Mouse (Mus musculus): ENCODE data around the gene Smtn. TPM values are rescaled to one million over a fixed set of nuclear protein-coding genes. Genes with fewer than 3 reads are reported as not detected.

Smtn gene
- total RNA-seq, 2 experiments from 2014 or later = 79.9 to 89.7 TPM

DNA sequence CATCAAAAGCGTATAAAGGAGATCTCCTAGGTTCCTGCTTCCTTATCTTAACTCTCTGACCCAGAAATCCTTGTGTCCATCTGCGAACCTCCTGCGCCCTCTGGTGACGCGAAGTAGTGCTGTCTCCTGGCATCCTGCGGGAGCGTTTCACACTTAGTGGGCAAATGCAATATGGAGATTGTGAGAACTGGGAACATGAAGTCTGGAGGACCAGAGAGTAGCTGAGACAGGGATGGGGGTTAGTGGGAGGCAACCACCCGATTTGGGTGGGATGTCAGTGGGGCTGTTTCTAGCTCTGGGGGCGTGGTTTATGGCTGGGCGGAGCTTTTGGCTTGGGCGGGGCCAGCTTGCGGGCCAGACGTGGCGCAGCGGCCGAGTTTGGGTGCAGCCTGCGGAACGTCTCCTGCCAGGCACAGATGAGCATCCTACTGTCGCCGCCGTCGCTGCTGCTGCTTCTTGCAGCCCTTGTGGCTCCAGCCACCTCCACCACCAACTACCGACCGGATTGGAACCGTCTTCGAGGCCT is 25.8 kb downstream of the Smtn start, which contains the start of gene Selenom:
Gene Selenom, plus strand, starts transcription at position 156 of the 526 bp plus-strand sequence.
- peak; percentile 93 for DNase-seq (ENCODE audit: low spot score)

DNA sequence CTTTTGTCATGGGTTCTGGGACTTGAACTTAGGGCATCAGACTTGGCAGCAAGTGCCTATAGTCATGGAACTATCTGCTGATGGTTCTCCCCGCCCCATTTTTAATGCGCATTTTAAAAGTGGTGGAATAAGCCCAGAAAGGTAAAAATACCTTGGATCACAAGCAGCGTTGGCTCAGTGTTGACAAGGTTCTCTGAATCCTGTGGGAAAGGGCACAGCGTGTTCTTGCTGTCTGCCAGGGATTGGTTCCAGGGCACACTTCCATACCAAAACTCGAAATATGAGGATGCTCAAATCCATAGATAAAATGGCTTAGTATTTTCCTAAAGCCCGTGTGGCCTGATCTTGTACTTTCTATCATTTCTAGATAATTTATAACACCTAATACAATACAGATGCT is 27.1 kb downstream of the Smtn start:
- DNase-seq (ENCODE audit: low spot score) = no peak

DNA sequence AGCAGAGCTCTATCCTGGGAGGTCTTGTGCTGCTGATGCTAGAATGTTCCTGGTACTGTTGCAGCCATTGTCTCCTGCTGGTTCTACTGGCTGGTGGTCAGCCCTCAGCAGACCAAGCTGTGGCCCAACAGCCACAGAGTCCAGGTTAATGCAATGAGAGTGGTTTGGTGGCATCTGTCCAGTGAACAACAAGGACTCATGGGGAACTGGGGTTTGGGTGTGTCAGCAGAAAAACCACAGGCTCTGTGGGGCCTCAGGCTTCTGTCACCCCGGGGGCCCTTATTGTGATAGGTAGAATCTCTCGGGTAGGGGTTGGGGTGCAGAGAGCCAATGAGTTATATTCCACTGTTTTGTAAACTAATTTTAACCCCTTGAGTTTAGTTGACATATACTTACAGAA is 30.1 kb downstream of the Smtn start:
- no peak for DNase-seq (ENCODE audit: low spot score)

DNA sequence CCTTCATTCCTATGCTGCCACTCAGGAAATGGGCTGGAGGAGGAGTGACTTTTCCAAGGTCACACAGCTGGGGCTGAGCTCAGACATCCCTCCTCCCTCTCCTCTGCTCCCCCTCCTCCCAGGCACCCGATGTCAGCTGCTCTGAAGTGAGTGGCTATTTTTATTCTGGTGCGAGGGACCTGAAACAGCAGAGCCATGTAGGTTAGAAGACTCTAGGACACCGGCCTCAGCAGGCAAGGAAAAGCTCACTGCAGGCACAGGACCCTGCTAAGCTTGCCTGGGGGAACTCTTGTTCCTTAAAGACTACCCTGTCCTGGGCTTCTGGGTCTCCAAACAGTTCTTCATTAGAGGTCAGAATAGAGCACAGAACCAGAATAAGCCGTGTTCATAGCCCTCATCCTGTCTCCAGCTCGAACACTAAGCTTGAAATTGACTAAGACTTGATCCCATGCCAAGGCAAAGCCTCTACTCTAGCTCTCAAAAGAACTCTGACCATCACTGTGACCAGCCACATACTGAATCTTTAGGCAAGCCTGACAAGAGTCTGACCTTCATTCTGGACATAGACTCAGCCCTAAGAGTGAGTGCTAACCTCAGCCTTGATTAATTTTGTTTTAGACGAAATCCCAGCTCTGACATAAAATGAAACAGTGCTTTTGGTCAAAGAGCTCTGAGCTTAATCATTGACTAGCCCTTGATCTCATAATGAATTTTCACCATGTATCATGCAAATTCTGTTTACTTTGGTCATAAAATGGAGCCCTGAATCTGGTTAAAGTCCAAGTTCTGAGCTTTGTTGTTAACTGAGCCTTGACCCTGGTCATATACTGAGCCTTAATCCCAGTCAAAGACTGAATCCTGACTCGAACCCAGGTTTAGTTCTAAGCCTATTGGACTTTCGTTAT is 31.0 kb downstream of the Smtn start:
- DNase-seq (ENCODE audit: low spot score) = no peak

DNA sequence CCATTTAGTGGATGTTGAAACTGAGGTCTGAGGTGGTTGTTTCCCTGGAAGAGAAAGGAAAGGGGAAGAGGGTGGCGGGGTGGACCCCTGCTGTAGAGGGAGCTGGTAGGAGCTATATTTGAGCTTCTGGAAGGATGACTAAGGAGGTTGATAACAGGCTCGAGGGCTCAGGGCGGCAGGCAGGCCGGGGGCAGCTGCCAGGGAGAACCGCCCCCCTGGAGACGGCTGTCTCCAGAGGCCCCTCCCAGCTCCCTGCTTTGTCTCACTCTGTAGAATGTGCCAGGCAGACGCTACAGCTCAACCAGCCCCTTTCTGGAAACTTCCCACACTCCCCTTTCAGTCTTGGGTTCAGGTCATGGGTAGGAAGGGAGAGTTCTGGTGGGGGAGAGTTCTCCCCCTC is 32.2 kb downstream of the Smtn start:
- no peak for DNase-seq (ENCODE audit: low spot score)

DNA sequence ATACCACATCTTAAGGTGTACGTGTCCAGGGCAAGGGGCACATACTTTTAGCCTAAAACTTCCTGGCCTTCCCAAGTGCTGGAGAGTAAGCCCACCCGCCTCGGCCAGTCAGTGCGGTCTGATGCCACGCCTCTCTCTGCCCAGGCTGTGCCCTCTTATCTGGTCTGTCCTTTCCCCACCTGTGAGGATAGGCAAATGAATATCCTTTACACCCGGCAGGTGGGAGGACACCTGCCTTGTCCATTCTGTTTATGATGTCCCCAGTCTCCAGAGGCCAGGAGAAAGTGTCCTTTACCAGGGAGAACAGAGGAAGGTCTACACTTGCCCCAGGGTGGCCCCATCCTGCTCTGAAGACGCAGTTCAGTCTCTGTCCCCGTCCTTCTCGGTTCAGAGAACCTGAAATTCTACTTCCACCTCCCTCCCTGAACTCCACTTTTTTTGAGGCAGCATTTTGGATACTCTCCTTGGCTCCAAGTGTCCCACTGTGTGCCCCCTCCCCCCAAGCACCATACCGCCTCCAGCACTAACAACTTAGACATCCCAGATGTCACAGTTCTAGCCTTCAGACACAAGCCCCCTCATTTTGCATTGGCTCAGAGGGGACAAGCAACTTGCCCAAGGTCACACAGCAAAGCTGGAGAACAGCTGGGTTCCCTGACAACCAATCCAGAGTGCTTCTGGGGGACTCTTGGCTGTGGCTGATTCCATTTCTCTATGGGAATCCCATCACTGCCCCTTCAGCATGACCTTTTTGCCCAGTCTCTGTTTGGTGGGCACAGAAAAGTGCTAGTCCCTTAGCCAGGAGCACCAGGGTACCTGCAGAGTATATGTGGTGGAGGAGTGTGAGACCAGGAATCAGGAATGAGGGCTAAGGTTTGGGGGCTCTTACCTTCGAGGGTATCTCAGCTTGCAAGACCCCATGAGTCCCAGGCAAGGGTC is 36.4 kb downstream of the Smtn start:
- DNase-seq (ENCODE audit: low spot score) = no peak

DNA sequence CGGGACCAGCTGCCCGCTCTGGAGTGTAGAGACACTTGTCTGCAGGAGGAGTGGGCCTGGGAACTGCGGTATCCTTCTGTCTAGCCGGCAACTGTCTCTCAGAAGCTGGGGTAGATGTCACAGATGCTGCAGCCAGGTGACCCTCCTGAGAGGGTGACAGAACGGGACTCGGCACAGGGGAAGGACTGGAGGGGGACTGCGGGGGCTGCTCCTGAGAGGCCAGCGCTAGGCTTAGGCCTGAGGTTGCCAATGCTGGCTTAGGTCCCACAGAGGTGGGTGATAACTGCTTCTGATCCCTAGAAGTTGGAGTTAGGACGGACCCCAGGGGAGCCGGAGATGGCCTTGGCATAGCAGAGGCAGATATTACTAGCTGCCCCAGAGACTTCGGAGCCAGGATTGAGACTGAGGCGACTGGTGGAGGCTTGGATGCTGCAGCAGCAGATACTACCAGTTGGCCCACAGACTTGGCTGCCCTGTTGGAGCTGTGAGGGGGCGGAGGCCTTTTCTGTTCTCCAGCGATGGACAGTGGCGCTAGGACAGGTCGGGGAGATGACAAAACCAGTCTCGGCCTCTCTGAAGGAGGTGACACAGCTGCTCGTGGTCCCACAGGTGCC is 37.8 kb downstream of the Smtn start:
- DNase-seq (ENCODE audit: low spot score) = no peak

DNA sequence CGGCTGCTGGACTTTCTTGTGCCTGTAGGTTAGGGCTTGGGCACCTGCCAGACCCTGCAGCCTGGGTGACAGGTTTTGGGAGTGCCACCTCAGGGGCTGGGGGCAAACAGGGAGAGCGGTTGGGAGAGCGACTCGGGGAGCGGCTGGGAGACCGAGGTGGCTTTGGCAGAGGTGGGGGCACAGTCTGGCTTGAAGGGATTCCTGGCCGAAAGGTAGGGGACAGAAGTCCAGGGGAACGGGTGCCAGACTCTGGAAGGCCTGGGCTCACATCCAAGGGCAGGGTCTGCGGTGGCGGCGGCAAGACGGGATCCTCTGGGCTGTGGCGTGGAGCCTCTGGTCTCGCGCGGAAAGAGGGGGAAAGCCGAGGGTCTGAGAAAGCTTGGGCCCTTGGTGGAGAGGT is 38.4 kb downstream of the Smtn start:
- DNase-seq (ENCODE audit: low spot score) = no peak

DNA sequence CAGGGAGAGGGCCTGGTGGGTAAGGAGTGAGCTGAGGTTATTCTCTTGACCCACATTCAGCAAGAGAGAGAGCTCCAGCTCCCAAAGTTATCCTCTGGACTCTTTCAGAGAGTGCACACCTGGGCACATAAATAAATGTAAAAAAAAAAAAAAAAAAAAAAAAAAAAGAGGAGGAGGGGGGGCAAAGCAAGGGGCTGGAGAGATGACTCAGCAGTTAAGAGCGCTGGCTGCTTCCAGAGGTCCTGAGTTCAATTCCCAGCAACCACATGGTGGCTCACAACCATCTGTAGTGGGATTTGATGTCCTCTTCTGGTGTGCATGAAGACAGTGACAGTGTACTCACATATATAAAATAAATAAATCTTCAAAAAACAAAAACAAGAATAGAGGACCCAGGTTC is 43.1 kb downstream of the Smtn start:
- DNase-seq (ENCODE audit: low spot score) = no peak

DNA sequence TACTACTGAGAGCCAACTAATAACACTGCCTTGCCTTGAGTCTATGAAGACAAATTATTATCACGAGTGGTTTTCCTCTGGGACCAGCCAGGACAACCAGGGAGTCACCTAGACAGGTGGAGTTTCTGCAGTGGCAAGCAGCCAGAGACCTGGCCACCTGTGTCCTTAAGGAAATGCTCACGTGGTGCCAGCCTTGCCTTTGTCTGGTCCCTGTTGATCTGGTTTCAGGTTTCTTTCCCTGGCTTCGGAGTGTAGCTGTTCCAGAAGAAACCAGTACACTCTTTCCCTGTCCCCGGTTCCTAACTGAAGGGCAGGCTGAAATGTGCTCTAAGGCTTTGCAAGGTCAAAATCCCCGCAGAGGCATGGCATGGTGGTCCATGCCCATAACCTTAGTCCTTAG is 43.7 kb downstream of the Smtn start:
- no peak for DNase-seq (ENCODE audit: low spot score)

DNA sequence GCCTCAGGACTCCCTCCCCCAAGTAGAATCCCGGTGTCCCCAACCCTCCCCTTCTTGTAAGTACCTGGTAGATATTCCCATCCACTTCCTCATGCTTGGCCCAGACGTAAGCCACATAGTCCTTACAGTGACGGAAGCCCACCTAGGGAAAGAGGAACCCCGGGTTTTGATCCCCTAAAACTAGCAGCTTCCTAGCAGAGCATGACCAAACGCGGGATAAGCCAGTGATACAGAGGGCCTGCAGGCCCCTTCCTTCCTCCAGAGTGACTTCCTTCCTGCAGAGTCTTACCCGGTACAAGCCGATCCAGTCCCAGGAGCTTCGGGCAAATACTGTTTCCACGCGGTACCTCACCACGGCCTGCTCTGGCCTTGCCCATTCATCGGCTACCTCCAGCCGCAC is 44.9 kb downstream of the Smtn start:
- no peak for DNase-seq (ENCODE audit: low spot score)

DNA sequence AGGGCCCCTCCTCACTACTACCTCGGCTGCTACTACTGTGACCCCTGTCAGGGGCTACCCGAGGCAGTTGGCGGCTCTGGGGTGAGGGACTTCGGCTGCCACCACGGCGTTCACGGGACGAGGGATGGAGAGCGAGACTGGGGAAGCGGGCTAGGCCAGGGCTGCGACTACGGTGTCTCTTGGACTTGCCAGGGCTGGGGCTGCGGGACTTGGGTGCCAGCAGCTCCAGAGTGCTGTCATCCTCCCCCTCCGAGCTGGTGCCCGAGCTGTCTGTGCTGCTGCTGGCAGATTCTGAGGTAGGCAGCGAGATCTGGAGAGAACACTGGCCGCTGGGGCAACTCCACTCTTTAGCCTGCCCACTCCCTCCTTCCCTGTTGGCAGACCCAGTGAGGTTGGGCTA is 45.6 kb downstream of the Smtn start:
- no peak for DNase-seq (ENCODE audit: low spot score)

DNA sequence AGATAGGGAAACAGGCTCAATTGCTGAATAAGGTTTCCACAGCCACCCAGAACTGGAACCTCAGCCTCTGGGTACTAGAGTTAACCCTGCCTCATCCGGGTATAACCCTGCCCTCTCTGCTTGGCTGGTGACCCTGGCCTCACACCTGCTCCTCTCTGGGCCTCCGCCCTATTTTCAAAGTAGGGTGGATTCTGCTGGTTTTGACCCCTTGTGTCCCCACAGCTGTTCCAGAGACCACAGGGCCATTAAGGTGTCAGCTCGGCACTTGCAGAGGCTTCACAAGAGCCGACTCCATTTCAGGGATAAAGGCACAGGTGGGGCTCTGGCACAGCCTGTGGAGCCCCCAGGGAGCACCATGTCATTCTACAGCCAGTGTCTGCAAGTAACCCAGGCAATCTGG is 47.7 kb downstream of the Smtn start:
- no peak for DNase-seq (ENCODE audit: low spot score)

DNA sequence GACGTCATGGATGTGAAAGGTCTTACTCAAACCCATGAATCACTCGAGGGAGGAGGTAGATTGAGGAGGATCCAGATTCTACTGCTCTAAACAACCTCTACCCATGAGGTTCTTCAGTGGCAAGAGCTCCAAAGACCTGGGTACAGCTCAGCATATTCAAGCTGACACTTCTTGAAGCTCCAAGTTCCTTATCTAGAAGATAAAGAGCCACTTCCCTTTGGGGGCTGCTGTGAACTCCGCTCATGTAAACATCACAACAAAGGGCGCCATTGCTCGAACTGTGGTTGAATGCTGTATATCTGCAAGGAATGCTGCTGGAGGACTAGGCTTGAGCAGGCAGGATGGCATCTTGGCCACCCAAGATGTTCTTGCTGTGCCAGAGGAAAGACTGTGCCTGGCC is 51.4 kb downstream of the Smtn start:
- DNase-seq (ENCODE audit: low spot score) = no peak

DNA sequence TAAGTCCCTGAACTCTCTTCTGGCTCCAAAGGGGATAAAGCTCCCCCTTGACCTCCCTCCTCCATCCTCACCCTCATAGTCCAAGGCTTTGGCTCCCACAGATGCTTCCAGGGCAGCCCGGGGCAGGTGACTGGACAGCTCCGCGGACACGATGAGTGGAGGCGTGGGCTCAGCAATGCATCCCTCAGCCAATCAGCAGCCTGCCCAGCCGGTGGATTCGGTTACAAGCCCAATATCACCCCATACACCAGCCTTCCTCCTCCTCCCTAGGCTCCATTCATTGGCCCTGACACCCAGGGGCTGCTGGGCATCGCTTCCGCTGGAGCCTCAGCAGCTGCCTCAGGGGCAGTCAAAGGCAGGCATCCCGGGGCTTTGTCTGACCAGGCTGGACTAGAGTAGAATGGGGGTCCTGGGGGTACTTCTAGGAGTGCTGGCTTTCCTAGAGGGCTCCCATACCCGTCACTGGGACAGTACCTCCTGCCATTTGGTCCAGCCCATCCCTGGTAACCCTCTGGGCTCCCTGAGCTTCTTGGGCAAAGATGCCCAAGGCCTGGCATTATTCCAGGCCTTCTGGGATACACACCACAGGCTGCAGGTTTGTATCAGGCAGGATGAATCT is 52.4 kb downstream of the Smtn start, which contains the start of gene Pla2g3:
Gene Pla2g3, plus strand, starts transcription at position 333 of the 619 bp plus-strand sequence.
- no peak for DNase-seq (ENCODE audit: low spot score)

DNA sequence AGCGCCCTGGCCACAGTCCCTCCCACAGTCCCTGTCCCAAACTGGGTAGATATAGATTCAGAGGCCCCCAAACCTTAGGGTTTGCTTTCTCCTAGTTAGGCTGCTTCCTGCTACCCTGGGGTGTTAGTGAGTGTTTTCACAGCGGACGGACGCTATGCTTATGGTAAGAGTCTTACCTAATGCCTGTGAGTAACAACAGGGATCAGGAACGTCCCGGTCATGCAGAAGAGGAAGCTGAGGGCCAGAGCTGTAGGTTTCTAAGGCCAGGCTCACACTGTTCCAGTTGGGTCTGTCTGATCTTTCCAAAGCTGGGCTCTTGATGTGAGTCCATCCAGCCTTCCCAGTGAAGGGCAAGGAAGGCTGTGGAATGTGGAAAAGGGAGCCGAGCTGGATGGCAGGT is 54.1 kb downstream of the Smtn start:
- DNase-seq (ENCODE audit: low spot score) = no peak

DNA sequence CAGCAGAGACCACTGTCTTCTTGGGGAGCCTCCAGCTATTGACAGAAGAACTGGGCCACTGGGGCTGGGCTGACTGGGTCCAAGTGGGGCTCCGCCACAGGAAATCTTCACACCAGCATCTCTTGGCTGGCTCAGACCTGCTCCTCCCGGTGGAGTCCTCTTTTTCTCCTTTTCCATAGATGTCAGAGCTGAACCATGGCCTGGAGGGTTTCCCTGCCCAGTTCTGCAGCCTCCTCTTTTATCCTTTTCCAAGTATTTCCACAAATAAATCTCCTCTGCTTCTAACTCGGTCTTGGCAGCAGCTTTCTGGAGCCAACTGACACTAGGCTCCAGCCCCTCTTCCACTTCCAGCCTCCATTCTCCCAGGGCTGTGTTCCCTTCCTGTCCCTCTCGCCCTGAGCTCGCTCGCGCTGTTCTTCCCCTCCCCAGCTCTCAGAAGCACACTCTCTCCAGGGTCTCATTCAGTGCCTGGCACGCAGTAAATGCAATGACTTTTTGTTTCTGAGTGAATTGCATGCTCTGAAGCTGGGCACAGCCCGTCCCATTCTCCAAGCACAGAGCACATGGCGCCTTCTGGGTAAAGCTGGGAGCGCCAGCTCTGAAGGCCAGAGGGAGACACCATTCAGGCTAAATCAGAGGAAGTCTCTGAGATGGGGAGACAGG is 56.3 kb downstream of the Smtn start:
- DNase-seq (ENCODE audit: low spot score) = no peak

DNA sequence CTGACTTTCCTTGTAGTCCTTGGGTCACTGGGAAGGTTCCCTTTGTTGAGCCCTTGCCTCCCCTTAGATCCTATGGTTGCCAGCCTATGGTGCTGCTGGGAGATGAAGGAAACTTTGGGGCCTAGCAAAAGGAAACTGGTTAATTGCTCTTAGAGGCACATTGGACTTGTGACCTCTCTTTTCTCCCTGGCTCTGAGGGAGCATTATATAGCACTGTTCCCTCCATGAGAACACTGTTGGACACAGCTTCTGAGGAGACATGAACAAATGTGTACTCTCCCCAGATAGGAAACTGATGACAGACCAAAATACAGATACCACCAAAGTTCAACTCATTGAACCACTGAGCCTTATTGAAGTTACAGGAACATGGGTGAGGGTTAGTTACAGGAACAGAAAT is 64.9 kb downstream of the Smtn start:
- no peak for DNase-seq (ENCODE audit: low spot score)

DNA sequence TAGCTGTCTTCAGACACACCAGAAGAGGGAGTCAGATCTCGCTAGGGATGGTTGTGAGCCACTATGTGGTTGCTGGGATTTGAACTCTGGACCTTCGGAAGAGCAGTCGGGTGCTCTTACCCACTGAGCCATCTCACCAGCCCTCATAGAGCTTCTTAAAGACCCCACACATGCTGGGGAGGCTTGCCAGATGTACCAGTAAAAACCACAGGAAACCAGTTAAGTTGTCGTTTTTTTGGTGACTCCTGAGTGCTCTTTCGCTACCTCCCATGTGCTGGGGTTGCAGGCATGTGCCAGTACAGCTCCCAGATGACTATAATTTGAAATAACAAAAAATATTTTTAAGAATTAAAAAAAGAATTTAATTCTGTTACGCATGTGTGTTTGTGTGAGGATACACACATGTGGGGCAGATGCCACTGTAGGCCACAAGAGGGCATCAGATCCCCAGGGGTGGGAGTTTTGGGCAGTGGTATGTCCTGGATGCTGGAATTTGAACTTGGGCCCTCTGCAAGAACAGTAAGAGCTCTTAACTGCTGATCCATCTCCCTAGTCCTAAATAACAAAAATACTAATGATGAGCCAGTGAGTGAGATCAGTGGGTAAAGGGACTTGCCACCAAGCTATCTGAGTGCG is 65.8 kb downstream of the Smtn start:
- peak; percentile 32 for DNase-seq (ENCODE audit: low spot score)

DNA sequence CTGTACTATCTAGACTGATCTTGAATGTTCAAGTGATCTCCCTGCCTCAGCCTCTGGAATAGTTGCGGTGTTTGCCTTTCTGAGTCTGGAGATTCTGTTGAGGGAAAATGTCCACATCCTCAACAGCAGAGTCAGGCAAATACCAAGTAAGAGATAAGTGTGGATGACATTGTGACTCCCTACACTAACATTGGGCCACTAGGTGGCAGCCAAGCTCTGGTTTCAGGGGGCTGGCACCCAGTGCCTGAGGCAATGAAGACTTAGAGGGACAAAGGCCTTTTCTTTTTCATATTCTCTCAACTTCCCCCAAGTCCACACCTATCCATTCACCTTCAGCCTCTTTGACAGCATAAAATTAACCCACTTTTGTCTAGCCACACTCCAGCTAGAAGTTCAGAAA is 67.9 kb downstream of the Smtn start:
- DNase-seq (ENCODE audit: low spot score) = peak; percentile 86
